Mouse (Mus musculus) WW6 (cell line): ENCODE data around the gene Efna3.

Source experiments
- DNase-seq: peaks from one replicate; pipeline ENCODE4 v3.0.0-alpha.2; 2013; ENCODE audit warnings: low read depth, low spot score

Efna3 gene

DNA sequence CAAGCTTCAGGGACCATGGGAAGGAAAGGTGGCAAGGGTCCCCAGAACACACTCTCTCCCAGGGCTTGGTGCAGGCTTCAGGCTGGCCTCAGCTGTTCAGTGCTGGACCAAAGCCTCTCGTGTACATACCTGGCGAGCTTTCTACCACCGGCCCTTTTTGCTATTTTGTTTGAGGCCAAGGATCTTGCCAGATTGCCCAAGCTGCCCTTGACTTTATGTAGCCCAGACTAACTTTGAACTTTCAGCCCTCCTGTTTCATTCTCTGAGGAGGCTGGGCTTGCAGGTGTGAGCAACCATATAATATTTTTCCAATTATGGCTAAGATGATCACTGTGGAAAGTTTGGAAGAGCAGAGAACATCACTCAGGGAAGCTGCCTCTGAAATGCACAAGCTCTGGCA lies 38.5 kb downstream of the Efna3 start:
- DNase-seq, result no peak

GRCm38 (mm10) chr3:89282291-89282643 lies 40.5 kb downstream of the Efna3 start:
- DNase-seq, result no peak

DNA sequence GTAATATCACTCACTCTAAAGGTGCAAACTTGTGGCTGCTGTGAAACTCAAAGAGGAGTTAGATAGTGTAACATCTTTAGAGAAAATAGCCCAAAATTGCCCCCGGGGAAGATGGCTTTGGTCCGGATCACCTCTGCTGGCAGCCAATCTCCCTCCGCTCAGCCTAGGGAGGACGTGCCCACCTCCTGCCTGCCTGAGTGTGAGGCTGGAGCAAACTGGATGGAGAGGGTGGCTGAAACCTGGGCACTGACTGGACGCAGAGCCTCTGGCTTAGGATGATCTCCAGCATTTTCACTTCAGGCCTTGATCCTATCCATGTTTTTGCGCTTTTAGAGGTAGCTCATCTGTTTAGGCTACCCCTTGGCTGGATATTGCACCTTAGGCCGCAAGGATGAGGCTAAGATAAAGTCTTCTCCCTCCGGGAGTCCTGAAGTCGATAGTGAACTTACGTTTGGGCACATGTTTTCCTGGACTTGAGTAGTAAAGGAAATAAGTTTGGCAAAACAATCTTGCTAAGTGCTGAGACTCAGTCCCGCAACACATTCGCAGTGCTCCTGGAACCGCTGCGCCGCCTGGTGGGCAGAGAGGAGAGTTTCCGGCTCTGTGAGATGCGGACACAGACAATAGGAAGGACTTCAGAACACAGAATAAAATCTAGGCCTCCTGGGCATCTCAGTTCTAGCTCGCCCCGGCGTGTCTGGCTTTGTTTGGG lies 41.0 kb downstream of the Efna3 start:
- DNase-seq, result no peak

DNA sequence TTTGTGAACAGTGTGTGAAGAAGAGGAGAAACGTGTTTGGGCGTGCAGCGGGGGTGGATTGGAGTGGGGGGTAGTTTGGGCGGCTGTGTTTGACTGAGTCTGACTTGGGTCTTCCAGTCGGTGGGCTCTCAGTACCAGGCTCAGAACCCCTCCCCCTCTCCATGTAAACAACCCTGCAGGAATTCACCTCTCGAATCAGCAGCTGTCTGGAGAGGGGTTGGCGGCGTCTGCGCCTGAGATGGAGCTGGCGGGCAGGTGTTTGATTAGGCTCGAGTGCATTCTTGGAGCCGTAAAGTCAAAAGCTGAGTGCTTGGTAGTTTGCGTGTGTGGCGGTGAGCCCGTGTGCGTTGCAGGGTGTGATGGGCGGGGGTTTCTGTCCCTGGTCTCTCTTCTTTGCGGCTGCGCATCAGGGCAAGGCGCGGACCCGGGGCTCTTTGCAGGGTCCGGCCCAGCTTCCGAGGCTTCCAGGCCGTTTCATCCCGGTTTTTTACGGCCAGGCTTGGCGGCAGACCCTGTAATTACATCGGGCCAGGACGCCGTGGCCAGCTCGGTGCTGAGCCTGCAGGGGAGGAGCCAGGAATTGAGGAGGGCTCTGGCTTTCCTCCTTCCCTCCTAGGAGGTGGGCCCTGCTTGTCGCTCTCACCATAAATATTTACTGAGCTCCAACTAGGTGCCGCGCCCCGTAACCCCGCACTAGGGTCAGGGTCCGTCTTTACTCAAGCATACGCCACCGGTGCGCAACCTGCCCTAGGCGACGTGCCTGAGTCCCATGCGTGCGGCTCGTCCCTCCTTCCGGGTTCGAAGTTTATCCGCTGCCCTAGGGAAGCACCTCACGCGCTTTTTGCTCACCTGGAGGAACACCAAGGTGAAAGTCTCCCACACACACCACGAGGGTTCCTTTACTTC lies 41.9 kb downstream of the Efna3 start, which contains the start of gene Efna1:
Gene Efna1 (minus strand): TSS at position 537 of the 906 bp plus-strand sequence.
- no peak for DNase-seq

DNA sequence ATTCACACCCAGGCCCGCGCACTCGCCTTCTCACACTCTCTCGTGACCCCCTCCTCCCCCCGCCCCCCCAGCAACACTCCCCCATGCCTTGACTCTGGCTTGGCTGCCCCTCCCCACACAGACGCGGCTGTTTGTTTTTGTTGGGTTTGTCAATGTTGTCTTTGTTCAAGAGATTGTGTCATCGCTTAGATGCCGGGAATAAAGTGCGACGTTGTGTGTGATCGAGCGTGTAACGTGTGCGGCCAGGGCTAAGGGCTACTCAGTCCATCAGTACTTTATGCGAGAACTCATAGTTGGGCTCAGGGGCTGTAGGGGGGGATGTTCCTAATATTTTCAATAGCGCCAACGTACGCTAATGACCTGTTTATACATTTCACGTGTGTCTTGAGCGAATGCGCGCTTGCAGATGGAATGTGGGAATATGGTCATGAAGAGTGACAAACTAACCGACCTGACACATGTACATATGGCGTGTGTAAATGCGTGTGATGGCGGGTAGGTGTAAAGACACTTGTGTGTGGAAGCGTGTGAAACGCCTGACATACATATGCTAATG lies 42.6 kb downstream of the Efna3 start:
- no peak for DNase-seq

DNA sequence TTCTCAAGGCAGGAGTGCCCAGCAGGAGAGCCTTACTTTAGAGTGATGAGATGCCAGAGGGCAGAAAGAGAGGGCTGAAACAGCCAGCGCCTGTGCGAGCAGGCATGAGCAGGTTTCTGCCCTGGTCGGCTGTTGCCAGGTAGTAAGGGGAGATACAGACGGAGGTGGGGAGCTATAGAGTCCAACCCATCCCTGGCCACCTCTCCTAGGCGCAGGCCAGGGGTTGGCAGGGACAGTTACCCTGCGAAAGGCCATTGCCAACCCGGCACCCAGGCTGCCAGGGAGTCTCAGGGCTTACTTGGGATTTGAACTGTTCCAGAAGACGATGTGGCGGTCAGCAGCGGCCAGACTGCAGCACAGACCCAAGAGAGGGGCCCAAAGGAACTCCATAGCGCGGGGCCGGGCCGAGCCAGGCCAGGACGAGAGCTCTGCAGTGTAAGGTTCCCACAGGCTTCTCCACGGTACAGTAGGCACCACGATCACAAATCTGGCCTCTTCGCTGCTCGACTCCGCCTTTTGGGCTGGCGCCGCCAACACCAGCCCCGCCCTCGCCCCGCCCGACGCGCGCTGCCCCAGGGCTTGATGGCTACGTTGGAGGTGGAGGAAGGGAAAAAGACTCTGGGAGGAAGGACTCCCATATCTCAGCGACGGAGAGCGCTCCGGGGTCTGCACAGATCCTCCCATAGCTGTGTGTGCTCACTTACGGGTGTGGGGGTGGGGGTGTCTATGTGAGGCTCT lies 43.4 kb downstream of the Efna3 start:
- no peak for DNase-seq

DNA sequence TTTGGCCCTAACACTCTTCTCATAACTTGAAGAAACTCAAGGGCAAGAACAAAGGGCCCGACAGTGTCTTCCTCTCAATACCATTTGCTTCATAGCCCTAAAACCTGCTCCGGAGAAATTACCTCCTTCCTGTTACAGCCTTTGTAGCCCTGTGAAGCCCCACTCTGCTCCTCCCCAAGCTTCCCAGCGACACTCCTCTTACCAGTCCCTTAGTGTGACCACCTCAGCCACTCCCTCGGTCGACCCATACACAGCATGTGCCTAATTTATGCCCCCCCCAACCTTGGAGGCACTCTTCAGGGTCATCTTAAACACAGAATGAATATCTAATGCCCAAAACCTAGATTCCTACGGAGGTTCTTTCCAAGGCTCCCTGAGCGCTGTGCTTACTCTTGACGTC lies 44.1 kb downstream of the Efna3 start:
- DNase-seq, result no peak

GRCm38 (mm10) chr3:89278107-89278506 lies 44.7 kb downstream of the Efna3 start:
- DNase-seq, result no peak

- no peak for DNase-seq
Measured at GRCm38 (mm10) chr3:89277281-89278021, 45.3 kb downstream of the Efna3 start.

DNA sequence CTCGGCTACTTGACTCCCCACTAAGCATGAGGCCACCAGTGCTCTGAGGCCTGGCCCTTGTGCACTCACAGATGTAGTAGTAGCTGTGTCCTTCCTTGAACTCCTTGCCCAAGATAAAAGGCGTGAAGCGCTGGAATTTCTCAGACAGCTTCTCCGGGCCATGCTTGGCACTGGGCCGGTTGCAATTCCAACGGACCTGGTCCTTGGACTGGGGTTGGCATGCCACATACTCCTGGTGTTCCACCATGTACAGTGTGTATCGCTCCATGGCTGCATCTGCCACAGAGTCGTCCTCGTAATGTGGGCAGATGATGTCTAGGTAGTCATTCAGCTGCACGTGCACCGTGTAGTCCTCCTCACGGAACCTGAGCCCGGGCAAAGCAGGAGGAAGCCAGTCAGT lies 46.7 kb downstream of the Efna3 start:
- no peak for DNase-seq

DNA sequence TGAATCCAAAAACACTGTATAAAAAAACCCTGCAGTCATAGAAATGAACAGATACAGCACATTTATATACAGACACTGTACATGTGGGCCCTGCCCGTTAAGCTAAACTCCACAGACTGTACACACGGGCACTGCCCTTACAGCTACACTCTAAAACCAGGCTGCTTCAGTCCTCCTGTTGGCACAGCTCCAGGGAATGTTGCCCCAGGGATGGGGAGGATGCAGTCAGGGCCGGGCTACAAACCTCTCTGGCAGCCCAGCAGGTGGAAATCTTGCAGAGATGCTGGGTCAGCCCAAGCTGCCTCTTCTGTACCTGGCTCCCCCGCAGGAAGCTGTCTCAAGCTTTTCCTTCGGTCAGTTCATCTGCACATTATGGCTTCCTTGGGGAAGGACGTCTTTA lies 51.0 kb downstream of the Efna3 start:
- no peak for DNase-seq

- DNase-seq, result no peak
Measured at GRCm38 (mm10) chr3:89270891-89271290, 51.9 kb downstream of the Efna3 start.

- DNase-seq, result no peak
Measured at GRCm38 (mm10) chr3:89270051-89270755, 52.6 kb downstream of the Efna3 start, which contains the start of gene Slc50a1. Gene Slc50a1 (minus strand): TSS chr3:89270570.

GRCm38 (mm10) chr3:89268916-89269315 lies 53.8 kb downstream of the Efna3 start:
- DNase-seq, result no peak

DNA sequence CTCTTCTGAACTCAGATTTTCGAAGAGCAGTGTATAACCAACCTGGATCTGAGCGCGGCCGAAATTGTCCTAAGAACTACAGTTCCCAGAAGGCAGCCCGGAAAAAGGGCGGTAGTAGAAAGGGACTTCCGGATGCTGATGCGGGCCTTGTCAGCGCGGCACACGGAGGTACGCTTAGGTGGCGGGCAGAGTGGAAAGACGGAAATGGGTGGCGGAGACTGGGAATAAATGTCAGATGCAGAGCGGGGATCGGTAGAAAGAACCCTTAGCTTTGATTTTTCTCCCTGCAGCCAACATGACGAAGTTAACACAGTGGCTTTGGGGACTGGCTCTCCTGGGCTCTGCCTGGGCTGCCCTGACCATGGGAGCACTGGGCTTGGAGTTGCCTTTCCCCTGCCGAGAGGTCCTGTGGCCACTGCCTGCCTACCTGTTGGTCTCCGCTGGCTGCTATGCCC lies 56.3 kb downstream of the Efna3 start:
- no peak for DNase-seq
